Mouse (Mus musculus) liver, adult 2 months (tissue): ENCODE data around the gene Anapc11.

Experiments
- CTCF ChIP-seq: fragments of 200-500 bp; IDR thresholded peaks from 2 replicates; pipeline ENCODE4 v1.5.1; 2011; ENCODE audit warnings: low read depth, low read length, control low read depth
- POLR2A ChIP-seq: fragments of 200-500 bp; IDR thresholded peaks from 2 replicates; pipeline ENCODE4 v1.6.1; 2011; ENCODE audit warnings: low read length, control low read depth; ENCODE audit not compliant: insufficient read depth; ENCODE audit errors: extremely low read depth

DNA sequence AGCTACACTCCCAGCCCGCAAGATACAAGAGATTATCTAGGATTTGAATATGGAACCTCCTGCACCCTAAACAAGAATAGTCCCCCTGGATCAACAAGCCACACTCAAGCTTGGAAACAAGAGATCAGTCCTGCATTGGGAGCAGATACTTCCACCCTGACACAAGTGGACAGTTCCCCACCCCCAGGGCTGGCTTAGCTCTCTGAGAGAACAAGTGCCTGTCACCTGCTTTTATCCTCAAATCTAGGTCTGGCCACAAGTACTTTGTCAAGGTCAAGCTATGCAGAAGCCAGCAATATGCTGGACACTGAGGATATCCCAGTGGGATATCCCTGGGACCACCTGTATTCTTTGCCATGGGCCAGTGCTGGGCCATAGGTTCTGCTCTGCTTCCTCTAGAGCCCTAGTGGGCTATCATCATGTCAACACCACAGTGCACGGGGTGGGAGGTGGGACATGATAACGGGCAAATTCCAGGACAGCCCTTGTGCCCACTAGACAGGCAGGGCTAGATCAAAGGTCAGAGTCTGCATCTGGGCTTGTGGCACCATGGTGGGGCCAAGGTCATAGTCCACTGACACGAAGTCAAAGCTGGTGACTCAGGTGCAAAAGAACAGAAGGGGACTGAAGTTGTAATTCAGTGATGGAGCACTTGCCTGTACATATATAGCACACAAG lies 18.5 kb downstream of the Anapc11 start:
- TF ChIP-seq CTCF (no peak), POLR2A (0 out of 2 replicates have a peak, but pooled peaks have one; percentile 38)
